Mouse (Mus musculus) hindbrain, embryonic 10.5 days (tissue): ENCODE measurements around the gene Smarce1. TPM values are rescaled to one million over a fixed set of nuclear protein-coding genes. Genes with fewer than 3 reads are reported as not detected.

Source experiments
- DNase-seq: peaks from one replicate; pipeline ENCODE4 v3.0.0-alpha.2; 2017; ENCODE audit warnings: low spot score
- H3K27ac ChIP-seq: fragments of 300-500 bp; sonication (generic); 2 replicates; pipeline ENCODE4 v1.5.1; 2016; ENCODE audit warnings: mild to moderate bottlenecking, moderate library complexity
- H3K27me3 ChIP-seq: fragments of 300-500 bp; sonication (generic); 2 replicates; pipeline ENCODE4 v1.6.1; 2016; ENCODE audit warnings: mild to moderate bottlenecking; ENCODE audit not compliant: poor library complexity, insufficient read depth, severe bottlenecking
- H3K36me3 ChIP-seq: fragments of 300-500 bp; sonication (generic); 2 replicates; pipeline ENCODE4 v1.6.1; 2016; ENCODE audit warnings: mild to moderate bottlenecking, moderate library complexity
- H3K4me1 ChIP-seq: fragments of 300-500 bp; sonication (generic); replicated peaks from 2 replicates; pipeline ENCODE4 v1.6.1; 2016; ENCODE audit warnings: mild to moderate bottlenecking
- H3K4me3 ChIP-seq: fragments of 300-500 bp; sonication (generic); 2 replicates; pipeline ENCODE4 v1.5.1; 2016; ENCODE audit warnings: mild to moderate bottlenecking, moderate library complexity
- H3K9me3 ChIP-seq: fragments of 300-500 bp; sonication (generic); 2 replicates; pipeline ENCODE4 v1.6.1; 2016; ENCODE audit warnings: mild to moderate bottlenecking, moderate library complexity
- WGBS: fragments of 180-500 bp; shearing (Covaris S2); methylation state at CpG from one replicate; pipeline ENCODE4 v1.1.7; 2016; 5-methylcytosine and 5-hydroxymethylcytosine counted together
- polyA plus RNA-seq: library from polyadenylated mRNA; unstranded; fragments of >200 nt; fragmentation: Nextera tagmentation; extraction: Ambion mirVana; gene quantifications from 2 replicates; pipeline ENCODE4 v1.2.1, GENCODE M21; 2016

Smarce1 gene
- polyA plus RNA-seq: 289 and 317 TPM in 2 replicates

DNA sequence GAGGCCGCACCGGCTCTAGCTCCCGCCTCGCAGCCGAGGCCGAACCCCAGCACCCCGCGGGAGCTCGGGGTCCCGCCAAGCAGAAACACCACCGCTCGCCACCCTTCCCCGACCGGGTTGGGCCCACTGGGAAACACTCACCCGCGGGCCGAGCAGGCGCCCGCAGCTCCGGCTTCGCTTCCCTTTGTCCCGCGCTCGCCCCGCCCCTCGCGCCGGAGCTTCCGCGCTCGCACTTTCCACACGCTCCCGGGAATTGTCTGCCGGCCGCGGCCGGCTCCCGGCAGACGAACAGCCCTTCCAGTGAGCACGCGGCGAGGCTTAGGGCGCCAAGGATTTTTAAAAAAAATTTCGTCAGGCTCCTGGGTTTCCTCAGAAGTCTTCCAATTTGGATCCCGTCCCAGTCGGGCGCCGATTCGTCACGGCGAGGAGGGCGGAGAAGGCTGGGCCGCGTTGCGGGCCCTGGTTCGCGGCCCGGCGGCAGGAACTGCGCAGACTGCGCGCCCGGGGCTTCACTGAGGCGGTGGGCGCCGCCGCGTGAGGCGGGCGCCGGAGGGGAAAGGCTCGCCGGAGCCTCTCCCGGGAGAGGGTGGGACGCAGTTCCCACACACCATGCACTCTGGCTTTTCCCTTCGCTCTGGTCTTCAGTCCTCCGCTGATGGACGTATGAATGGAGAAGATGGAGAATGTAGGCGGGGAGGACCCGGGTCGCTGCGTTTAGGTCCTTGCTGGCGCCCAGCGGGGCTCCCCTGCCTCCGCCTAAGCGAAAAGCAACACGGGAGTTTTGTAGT, at the start of gene Smarce1:
Gene Smarce1 (minus strand): TSS at position 757 of the 788 bp plus-strand sequence.
- Histone ChIP-seq H3K27ac (peak within 1 kb of the TSS; percentile 100), H3K4me1 (peaks cover 25% of the 10 kb centered on the region), H3K4me3 (peak within 1 kb of the TSS; percentile 97), H3K9me3 (no peaks in the 10 kb centered on the region), H3K27me3 (no peaks in the 10 kb centered on the region), H3K36me3 (peaks cover 27% of the 10 kb centered on the region)
- WGBS: under 1% methylated on average over 86 of the region's 87 CpGs
- DNase-seq: peak; percentile 86

DNA sequence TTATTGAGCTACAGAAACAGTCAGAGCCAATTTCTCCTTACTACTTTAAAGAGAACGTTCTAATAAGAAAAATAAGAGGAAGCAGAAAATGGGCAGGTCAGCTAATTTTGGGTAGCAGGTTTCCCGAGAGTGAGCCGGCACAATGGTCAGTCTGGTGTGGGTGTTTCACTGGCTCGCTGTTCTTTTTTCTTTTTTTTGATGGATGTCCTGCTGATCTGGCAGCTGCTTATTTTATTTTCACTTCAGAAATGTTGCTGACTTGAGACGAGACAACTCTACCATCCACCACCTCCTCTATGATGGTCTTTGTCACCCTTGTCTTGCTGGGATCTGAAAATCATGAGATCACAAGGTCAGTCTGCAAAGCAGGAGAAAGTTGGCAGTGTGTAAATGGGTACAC, 49.2 kb upstream of the Smarce1 start:
- H3K4me3 ChIP-seq: no peak overlapping the region
- H3K36me3 ChIP-seq: no peaks in the 10 kb centered on the region
- H3K9me3 ChIP-seq: no peaks in the 10 kb centered on the region
- no peak overlapping the region for H3K27ac ChIP-seq
- peaks cover 12% of the 10 kb centered on the region for H3K4me1 ChIP-seq
- 76% methylated on average over 5 of the region's 5 CpGs for WGBS
- DNase-seq: no peak
- H3K27me3 ChIP-seq: no peaks in the 10 kb centered on the region

DNA sequence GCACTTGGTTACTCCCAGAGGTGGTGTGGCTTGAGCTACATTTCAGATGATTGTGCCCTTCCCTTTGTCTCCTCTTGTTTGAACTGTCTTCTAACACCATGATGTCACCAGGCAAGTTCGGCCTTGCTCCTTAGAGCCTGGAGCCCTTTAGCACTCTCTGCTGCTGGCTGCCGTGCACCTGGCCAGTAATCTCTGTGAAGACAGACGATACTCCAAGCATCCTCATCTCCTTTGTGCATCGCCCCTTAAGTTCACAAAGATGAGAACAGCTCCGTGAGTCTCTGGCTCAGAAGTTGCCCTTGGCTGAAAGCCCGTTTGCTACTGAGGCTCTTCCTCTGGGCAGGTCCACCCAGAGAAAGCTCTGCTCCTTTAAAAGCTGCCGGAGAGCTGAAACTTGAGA, 46.0 kb upstream of the Smarce1 start:
- no peak overlapping the region for H3K27ac ChIP-seq
- WGBS: 74% methylated on average over 7 of the region's 7 CpGs
- H3K4me3 ChIP-seq: no peak overlapping the region
- H3K36me3 ChIP-seq: no peaks in the 10 kb centered on the region
- DNase-seq: no peak
- no peaks in the 10 kb centered on the region for H3K9me3 ChIP-seq
- H3K27me3 ChIP-seq: no peaks in the 10 kb centered on the region
- 0 out of 2 replicates have a peak, but pooled peaks cover 4% of the 10 kb centered on the region for H3K4me1 ChIP-seq

DNA sequence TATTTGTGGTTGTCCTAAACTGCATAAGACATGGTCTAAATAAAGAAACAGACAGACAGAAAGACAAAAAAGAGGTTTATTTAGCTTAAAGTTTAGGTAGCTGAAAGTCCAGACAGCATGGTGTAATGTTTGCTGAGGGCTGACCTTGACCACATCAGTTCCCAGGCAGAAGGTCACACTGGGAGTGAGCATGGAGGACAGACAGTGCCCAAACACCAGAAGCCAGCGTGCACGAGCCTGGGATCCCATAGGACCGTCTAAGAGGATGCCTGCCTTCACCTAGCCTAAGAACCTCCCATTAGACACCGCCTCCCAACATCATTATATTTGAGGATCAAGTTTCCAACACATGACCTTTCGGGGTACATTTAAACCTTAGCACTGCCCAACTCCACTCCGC, 44.8 kb upstream of the Smarce1 start:
- no peaks in the 10 kb centered on the region for H3K36me3 ChIP-seq
- H3K9me3 ChIP-seq: no peaks in the 10 kb centered on the region
- H3K4me1 ChIP-seq: no peaks in the 10 kb centered on the region
- H3K4me3 ChIP-seq: no peak overlapping the region
- no peaks in the 10 kb centered on the region for H3K27me3 ChIP-seq
- H3K27ac ChIP-seq: no peak overlapping the region
- WGBS: 84% methylated on average over 6 of the region's 6 CpGs
- DNase-seq: no peak

DNA sequence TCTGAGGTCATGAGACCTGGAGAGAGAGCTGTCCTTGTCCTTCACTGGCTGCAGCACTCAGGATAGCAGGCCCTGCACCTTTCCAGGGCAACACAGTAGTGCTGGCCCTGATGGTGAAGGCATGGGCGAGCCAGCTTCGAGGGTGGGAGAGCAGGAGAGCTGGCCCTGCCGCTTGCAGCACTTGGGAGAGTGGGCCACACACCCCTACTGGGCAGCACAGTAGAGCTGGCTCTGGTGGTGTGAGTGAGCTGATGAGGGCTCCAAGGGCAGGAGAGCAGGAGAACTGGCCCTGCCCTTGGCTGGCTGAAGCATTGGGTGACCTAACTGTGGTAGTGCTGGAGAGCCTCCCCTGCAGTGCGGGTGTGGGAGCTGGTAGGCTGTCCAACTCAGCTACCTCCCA, 41.9 kb upstream of the Smarce1 start:
- Histone ChIP-seq H3K36me3 (no peaks in the 10 kb centered on the region), H3K4me1 (no peaks in the 10 kb centered on the region), H3K9me3 (no peaks in the 10 kb centered on the region), H3K27ac (no peak overlapping the region), H3K27me3 (no peaks in the 10 kb centered on the region), H3K4me3 (no peak overlapping the region)
- no peak for DNase-seq
- WGBS: 79% methylated on average over 4 of the region's 4 CpGs

DNA sequence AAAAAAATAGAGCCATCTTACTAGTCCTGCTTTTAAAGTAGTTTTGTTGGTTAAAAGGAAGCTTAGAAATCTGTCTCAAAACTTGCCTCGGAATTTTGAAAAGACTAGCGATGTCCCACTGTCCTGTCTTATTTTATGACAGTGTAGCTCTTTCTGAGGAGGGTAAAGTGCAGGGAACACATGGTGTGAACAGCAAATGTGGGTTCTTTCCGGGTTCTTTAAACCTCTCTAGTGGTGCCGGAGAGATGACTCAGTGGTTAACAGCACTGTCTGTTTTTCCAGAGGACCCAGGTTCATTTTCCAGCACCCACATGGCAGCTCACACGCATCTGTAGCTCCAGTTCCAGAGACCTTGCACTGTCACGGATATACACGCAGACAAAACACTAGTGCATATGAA, 38.4 kb upstream of the Smarce1 start:
- Histone ChIP-seq H3K9me3 (no peaks in the 10 kb centered on the region), H3K4me3 (no peak overlapping the region), H3K27ac (no peak overlapping the region), H3K36me3 (no peaks in the 10 kb centered on the region), H3K27me3 (no peaks in the 10 kb centered on the region), H3K4me1 (peaks cover 7% of the 10 kb centered on the region; the same call in 1 of the 2 replicates)
- 79% methylated on average over 7 of the region's 7 CpGs for WGBS
- DNase-seq: no peak

DNA sequence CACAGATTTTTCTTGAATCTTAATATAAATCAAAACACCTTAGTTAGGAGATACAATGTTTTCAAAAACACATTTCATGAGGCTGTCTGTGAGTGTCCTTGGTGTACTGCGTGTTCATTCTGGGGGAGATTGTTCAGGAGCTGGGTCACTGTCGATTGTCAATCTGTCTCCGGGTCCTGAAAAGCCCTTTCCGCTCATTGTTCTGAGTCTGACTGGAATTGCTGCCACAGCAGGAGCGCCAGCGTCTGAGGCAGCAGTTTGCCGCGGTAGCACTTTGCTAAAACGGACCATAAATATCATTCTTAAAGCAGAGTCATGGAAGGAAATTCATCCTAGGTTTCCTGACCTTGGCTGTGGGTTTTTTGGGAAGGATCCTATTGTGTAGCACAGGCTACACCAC, 35.0 kb upstream of the Smarce1 start:
- peaks cover 7% of the 10 kb centered on the region; the same call in 1 of the 2 replicates for H3K4me1 ChIP-seq
- no peaks in the 10 kb centered on the region for H3K36me3 ChIP-seq
- no peaks in the 10 kb centered on the region for H3K9me3 ChIP-seq
- no peak for DNase-seq
- no peak overlapping the region for H3K4me3 ChIP-seq
- H3K27ac ChIP-seq: no peak overlapping the region
- WGBS: 26% methylated on average over 9 of the region's 9 CpGs
- no peaks in the 10 kb centered on the region; the same call in 1 of the 2 replicates for H3K27me3 ChIP-seq

DNA sequence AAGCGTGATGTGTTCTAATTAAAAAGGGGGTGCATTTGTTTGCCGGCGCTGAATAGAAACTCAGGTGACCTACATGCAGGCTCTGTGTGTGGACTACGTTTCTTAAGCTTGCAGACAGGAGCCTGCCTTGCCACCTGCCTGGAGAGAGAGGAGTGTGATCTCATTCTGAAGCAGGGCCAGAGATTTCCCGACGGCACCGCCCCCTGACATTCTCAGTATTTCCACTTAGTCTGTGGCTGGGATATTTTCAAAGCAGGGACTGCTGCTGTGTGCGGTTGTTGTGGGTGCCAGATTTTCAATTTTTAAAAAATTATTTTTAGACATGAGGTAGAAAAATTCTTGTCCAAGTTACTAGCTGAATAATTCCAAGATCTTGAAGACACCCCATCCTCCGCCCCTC, 34.4 kb upstream of the Smarce1 start:
- no peaks in the 10 kb centered on the region; the same call in 1 of the 2 replicates for H3K27me3 ChIP-seq
- H3K36me3 ChIP-seq: no peaks in the 10 kb centered on the region
- no peak for DNase-seq
- no peak overlapping the region for H3K27ac ChIP-seq
- peaks cover 7% of the 10 kb centered on the region; the same call in 1 of the 2 replicates for H3K4me1 ChIP-seq
- 76% methylated on average over 9 of the region's 9 CpGs for WGBS
- no peak overlapping the region for H3K4me3 ChIP-seq
- no peaks in the 10 kb centered on the region for H3K9me3 ChIP-seq

DNA sequence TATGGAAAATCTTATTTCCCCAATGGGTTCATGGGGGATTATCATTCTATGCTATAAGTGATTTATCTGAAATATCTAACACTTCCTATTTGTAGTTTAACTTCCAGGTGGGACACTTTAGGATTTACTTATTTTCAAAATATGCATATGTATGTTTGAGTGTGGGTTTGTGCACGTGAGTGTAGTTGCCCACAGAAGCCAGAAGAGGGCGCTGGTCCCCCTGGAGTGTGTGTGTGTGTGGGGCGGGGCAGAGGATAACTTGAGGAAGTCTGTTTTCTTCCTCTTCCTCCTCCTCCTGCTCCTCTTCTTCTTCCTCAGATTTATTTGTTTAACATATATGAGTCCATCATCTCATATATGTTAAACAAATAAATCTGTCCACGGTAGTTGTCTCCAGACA, 25.4 kb upstream of the Smarce1 start:
- Histone ChIP-seq H3K4me1 (0 out of 2 replicates have a peak, but pooled peaks cover 5% of the 10 kb centered on the region), H3K36me3 (no peaks in the 10 kb centered on the region), H3K27ac (no peak overlapping the region), H3K9me3 (no peaks in the 10 kb centered on the region), H3K4me3 (no peak overlapping the region), H3K27me3 (no peaks in the 10 kb centered on the region)
- WGBS: 80% methylated on average over 4 of the region's 4 CpGs
- DNase-seq: no peak

DNA sequence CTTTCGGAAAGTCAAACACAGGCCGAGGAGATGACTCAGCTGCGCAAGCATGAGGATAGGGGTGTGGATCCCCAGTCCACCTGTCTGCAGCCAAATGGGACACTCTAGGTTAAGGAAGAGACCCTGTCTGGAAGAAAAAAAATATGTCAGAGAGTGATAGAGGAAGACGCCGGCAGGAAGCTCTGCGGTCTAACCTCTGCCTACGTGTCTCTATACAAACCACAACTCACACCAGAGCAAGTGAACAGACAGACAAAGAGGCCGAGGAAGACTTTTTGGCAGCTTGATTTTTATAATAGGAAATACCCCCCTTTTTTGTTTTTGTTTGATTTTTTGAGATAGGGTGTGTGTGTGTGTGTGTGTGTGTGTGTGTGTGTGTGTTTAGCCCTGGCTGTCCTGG, 24.5 kb upstream of the Smarce1 start:
- no peaks in the 10 kb centered on the region for H3K27me3 ChIP-seq

DNA sequence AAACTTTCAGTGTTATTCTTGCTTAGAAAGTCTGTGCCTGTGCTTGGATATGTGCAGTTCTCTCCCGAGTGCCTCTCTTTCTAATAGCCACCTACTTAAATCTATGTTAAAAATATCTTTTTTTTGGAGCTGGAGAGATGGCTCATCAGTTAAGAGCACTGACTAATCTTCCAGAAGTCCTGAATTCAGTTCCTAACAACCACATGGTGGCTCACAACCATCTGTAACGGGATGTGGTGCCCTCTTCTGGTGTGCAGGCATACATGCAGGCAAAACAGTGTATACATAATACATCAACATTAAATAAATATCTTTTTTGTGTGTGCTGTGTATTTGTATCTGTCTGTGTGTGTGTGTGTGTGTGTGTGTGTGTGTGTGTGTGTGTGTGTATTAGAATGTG, 23.1 kb upstream of the Smarce1 start:
- Histone ChIP-seq H3K9me3 (no peaks in the 10 kb centered on the region), H3K4me3 (no peak overlapping the region), H3K4me1 (0 out of 2 replicates have a peak, but pooled peaks cover 8% of the 10 kb centered on the region), H3K36me3 (no peaks in the 10 kb centered on the region), H3K27ac (no peak overlapping the region), H3K27me3 (no peaks in the 10 kb centered on the region)
- no peak for DNase-seq
- WGBS: 56% methylated on average over 2 of the region's 2 CpGs

More for the DNA sequence above, 24.5 kb upstream of the Smarce1 start:
- WGBS: 95% methylated on average over 8 of the region's 8 CpGs
- Histone ChIP-seq H3K27ac (no peak overlapping the region), H3K4me3 (no peak overlapping the region), H3K9me3 (no peaks in the 10 kb centered on the region), H3K4me1 (0 out of 2 replicates have a peak, but pooled peaks cover 6% of the 10 kb centered on the region), H3K36me3 (no peaks in the 10 kb centered on the region)
- no peak for DNase-seq

DNA sequence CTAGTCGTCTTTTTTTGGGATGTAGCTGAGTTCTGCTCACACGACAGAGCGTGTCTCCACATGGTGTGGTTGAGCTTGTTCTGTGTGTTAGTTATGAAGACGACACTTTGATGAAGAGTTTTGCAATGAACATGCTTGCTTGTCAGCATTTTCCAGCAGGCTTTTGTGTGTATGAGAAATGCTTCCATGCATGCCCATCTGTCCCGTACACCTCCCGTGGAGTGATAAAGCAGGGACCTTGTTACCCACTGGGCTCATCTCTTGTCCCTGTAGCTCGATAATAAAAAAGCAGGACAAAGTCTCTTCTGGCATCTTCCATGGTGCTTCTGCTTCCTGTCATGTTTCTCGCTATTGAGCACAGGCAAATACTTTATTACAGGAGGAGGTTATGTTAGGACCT, 21.9 kb upstream of the Smarce1 start:
- Histone ChIP-seq H3K27me3 (no peaks in the 10 kb centered on the region), H3K27ac (no peak overlapping the region), H3K9me3 (no peaks in the 10 kb centered on the region), H3K4me3 (no peak overlapping the region), H3K36me3 (no peaks in the 10 kb centered on the region), H3K4me1 (0 out of 2 replicates have a peak, but pooled peaks cover 8% of the 10 kb centered on the region)
- DNase-seq: no peak
- 72% methylated on average over 8 of the region's 8 CpGs for WGBS

DNA sequence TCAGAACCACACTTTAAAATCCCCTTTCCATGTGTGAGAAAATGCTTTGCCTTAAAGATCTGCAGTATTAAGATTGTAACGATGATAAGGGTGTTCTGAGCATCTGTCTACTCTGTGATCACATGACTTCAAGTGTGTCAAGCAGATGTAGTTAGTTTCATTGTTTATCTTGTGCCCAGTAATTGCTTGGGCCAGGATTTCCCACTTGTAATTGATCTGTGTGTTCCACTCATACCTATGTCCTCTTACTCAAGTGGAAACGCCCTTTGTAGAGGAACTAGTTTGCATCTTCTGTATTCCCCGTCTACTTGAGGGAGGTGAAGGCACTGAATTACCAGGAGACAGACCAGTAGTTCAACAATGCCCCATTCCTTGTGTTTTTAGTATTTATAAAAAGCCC, 19.8 kb upstream of the Smarce1 start:
- 79% methylated on average over 3 of the region's 3 CpGs for WGBS
- no peak for DNase-seq
- H3K9me3 ChIP-seq: no peaks in the 10 kb centered on the region
- H3K36me3 ChIP-seq: no peaks in the 10 kb centered on the region
- H3K4me3 ChIP-seq: no peak overlapping the region
- no peak overlapping the region for H3K27ac ChIP-seq
- H3K27me3 ChIP-seq: no peaks in the 10 kb centered on the region
- 0 out of 2 replicates have a peak, but pooled peaks cover 8% of the 10 kb centered on the region for H3K4me1 ChIP-seq
